Comparison of ENCODE assay signal across 8 mouse cellular contexts in genomic region chr5:124440094-124440701, GRCm38 (mm10). TPM values are rescaled to one million over a fixed set of nuclear protein-coding genes. Genes with fewer than 3 reads are reported as not detected.
DNase-seq lines count a peak whose midpoint lies in the region; ATAC-seq and TF ChIP-seq lines count a peak whose summit lies in the region.

No protein-coding gene starts in this region.

- WGBS in heart, embryonic 12.5 days = under 1% methylated on average over 30 of the region's 30 CpGs
- WGBS in hindbrain, embryonic 15.5 days = under 1% methylated on average over 30 of the region's 30 CpGs
- under 1% methylated on average over 30 of the region's 30 CpGs for WGBS in lung, embryonic 15.5 days
- WGBS in olfactory bulb, adult 2 months = under 1% methylated on average over 30 of the region's 30 CpGs

- TF ChIP-seq POLR2A in olfactory bulb, adult 2 months (IDR thresholded peaks at IDR 0.05; ENCODE audit: insufficient read depth, low read depth, low read length) = no peak

- peak overlapping the region; percentile 90 for H3K27ac ChIP-seq in heart, embryonic 12.5 days (ENCODE audit: poor library complexity, severe bottlenecking)
- H3K27ac ChIP-seq in ES-E14 (ENCODE audit: insufficient read depth, low read depth, low read length, poor library complexity, severe bottlenecking) = peak overlapping the region; percentile 82
- peak overlapping the region; percentile 84 for H3K27ac ChIP-seq in hindbrain, embryonic 15.5 days (replicated peaks)
- peak overlapping the region; percentile 92 for H3K27ac ChIP-seq in lung, embryonic 15.5 days
- H3K27ac ChIP-seq in olfactory bulb, adult 2 months (ENCODE audit: insufficient read depth, low read depth, low read length) = 0 out of 2 replicates have a peak overlapping the region, but pooled peaks have one; percentile 28

- no peaks in the 10 kb centered on the region for H3K27me3 ChIP-seq in heart, embryonic 12.5 days (replicated peaks)
- no peaks in the 10 kb centered on the region for H3K27me3 ChIP-seq in erythroblast, embryonic 14.5 days (ENCODE audit: control insufficient read depth)
- H3K27me3 ChIP-seq in hindbrain, embryonic 15.5 days = no peaks in the 10 kb centered on the region
- H3K27me3 ChIP-seq in lung, embryonic 15.5 days = no peaks in the 10 kb centered on the region

- peak overlapping the region; percentile 85 for H3K4me2 ChIP-seq in heart, embryonic 12.5 days
- H3K4me2 ChIP-seq in hindbrain, embryonic 15.5 days = peak overlapping the region; percentile 100
- peak overlapping the region; percentile 96 for H3K4me2 ChIP-seq in lung, embryonic 15.5 days

- intact Hi-C loops in heart, postnatal 36 days (cut with DNase I) = no loop called here

- peak overlapping the region; percentile 67 for H3K4me3 ChIP-seq in heart, embryonic 12.5 days
- peak overlapping the region; percentile 79 to 98 for H3K4me3 ChIP-seq in ES-E14 (ENCODE audit: insufficient read depth in 1 of 2, low read depth in 1 of 2, low read length in 2 of 2, poor library complexity in 1 of 2, severe bottlenecking in 1 of 2)
- peak overlapping the region; percentile 74 for H3K4me3 ChIP-seq in erythroblast, embryonic 14.5 days (replicated peaks)
- peak overlapping the region; percentile 86 for H3K4me3 ChIP-seq in hindbrain, embryonic 15.5 days
- H3K4me3 ChIP-seq in lung, embryonic 15.5 days = peak overlapping the region; percentile 67
- peak overlapping the region; percentile 95 for H3K4me3 ChIP-seq in olfactory bulb, adult 2 months (ENCODE audit: insufficient read depth, low read depth, low read length)

- ATAC-seq in heart, embryonic 12.5 days (ENCODE audit: insufficient number of reproducible peaks, low FRiP score) = peak; percentile 74
- peak; percentile 76; the same call in 1 of the 2 replicates for ATAC-seq in hindbrain, embryonic 15.5 days (ENCODE audit: low FRiP score, low read depth)
- ATAC-seq in lung, embryonic 15.5 days (ENCODE audit: borderline replicate concordance, extremely low read depth, low FRiP score, low TSS enrichment) = no peak; the same call in 1 of the 2 replicates

- 0 out of 2 replicates have a peak, but pooled peaks have one; percentile 15 for TF ChIP-seq CTCF in olfactory bulb, adult 2 months (IDR thresholded peaks at IDR 0.05; ENCODE audit: insufficient read depth, low read depth, low read length)

- no peaks in the 10 kb centered on the region for H3K36me3 ChIP-seq in heart, embryonic 12.5 days
- no peaks in the 10 kb centered on the region for H3K36me3 ChIP-seq in ES-E14 (ENCODE audit: control insufficient read depth, insufficient read depth, low read length, poor library complexity, severe bottlenecking)
- H3K36me3 ChIP-seq in erythroblast, embryonic 14.5 days (ENCODE audit: control insufficient read depth) = peaks cover 31% of the 10 kb centered on the region
- no peaks in the 10 kb centered on the region for H3K36me3 ChIP-seq in hindbrain, embryonic 15.5 days
- H3K36me3 ChIP-seq in lung, embryonic 15.5 days = no peaks in the 10 kb centered on the region

- no peak for DNase-seq in heart, postnatal 36 days
- no peak for DNase-seq in ES-E14 (ENCODE audit: low read depth, low spot score)
- no peak for DNase-seq in layer of hippocampus, adult 11-12 months (ENCODE audit: low spot score)

- in situ Hi-C loops in ES-E14 (cut with MboI; ENCODE audit: low sequenced_read_pairs in 2 of 2, unreplicated experiment in 2 of 2) = no loop called here

- H3K9me3 ChIP-seq in heart, embryonic 12.5 days (replicated peaks) = no peaks in the 10 kb centered on the region
- no peaks in the 10 kb centered on the region for H3K9me3 ChIP-seq in ES-E14 (ENCODE audit: control insufficient read depth, insufficient read depth, low read depth, low read length)
- 0 out of 2 replicates have a peak, but pooled peaks cover 3% of the 10 kb centered on the region for H3K9me3 ChIP-seq in erythroblast, embryonic 14.5 days (ENCODE audit: control insufficient read depth, low read length)
- no peaks in the 10 kb centered on the region for H3K9me3 ChIP-seq in hindbrain, embryonic 15.5 days
- no peaks in the 10 kb centered on the region for H3K9me3 ChIP-seq in lung, embryonic 15.5 days

- H3K9ac ChIP-seq in heart, embryonic 12.5 days = peak overlapping the region; percentile 78
- peak overlapping the region; percentile 96 for H3K9ac ChIP-seq in ES-E14 (ENCODE audit: insufficient read depth, low read depth, low read length, poor library complexity, severe bottlenecking)
- peak overlapping the region; percentile 65 for H3K9ac ChIP-seq in hindbrain, embryonic 15.5 days
- H3K9ac ChIP-seq in lung, embryonic 15.5 days = peak overlapping the region; percentile 85

- peaks cover 14% of the 10 kb centered on the region for H3K4me1 ChIP-seq in heart, embryonic 12.5 days (replicated peaks)
- peaks cover 0 to 2% of the 10 kb centered on the region in 2 experiments; a peak in 1 of 4 replicates for H3K4me1 ChIP-seq in ES-E14 (ENCODE audit: control insufficient read depth in 2 of 2, insufficient read depth in 2 of 2, low read length in 2 of 2, poor library complexity in 1 of 2)
- peaks cover 55% of the 10 kb centered on the region for H3K4me1 ChIP-seq in erythroblast, embryonic 14.5 days (ENCODE audit: control insufficient read depth)
- peaks cover 20% of the 10 kb centered on the region for H3K4me1 ChIP-seq in hindbrain, embryonic 15.5 days (replicated peaks)
- H3K4me1 ChIP-seq in lung, embryonic 15.5 days = peaks cover 20% of the 10 kb centered on the region
- H3K4me1 ChIP-seq in olfactory bulb, adult 2 months (ENCODE audit: control insufficient read depth, insufficient read depth, low read length) = peaks cover 14% of the 10 kb centered on the region

TF ChIP-seq in ES-E14, 5 proteins besides CTCF, POLR2A, EP300 and RAD21:
- TF ChIP-seq MAFK (IDR thresholded peaks at IDR 0.05; ENCODE audit: insufficient read depth, low read depth, low read length) = 0 out of 2 replicates have a peak, but pooled peaks have one; percentile 3
- TF ChIP-seq HCFC1 (IDR thresholded peaks at IDR 0.05; ENCODE audit: borderline replicate concordance, insufficient read depth, low read length) = no peak

RNA-seq across cellular contexts. Expression of gene Kmt5a, which starts 0.5 kb away (rescaled TPM):
- 81.1 and 85.4 TPM in 2 replicates for polyA plus RNA-seq in heart, embryonic 12.5 days (2016; fragmentation: Nextera tagmentation; extraction: Ambion mirVana)
- total RNA-seq in heart, postnatal 36 days (2021) = 100 to 1,000 TPM; 191 to 237 TPM
- total RNA-seq in ES-E14 (2012; rRNA removed) = 62.6 and 69.8 TPM in 2 replicates
- polyA plus RNA-seq in erythroblast, embryonic 14.5 days (2012) = 34.4 and 36.1 TPM in 2 replicates
- 42.0 and 49.3 TPM in 2 replicates for polyA plus RNA-seq in hindbrain, embryonic 15.5 days (2015; fragmentation: Nextera tagmentation; extraction: Ambion mirVana)
- 59.8 and 61.3 TPM in 2 replicates for polyA plus RNA-seq in lung, embryonic 15.5 days (2015; fragmentation: Nextera tagmentation; extraction: Ambion mirVana)
- 371 TPM in 1 of 2 replicates, not detected in the other for polyA plus RNA-seq in olfactory bulb, adult 2 months (2012; ENCODE audit: insufficient read depth, insufficient read length, low replicate concordance, missing spikeins)

RNA-seq across cellular contexts. Expression of gene Sbno1, which starts 14.4 kb away (rescaled TPM):
- polyA plus RNA-seq in heart, embryonic 12.5 days (2016; fragmentation: Nextera tagmentation; extraction: Ambion mirVana) = 71.8 and 75.3 TPM in 2 replicates
- total RNA-seq in heart, postnatal 36 days (2021) = 10 to 100 TPM; 65.3 to 71.7 TPM
- total RNA-seq in ES-E14 (2012; rRNA removed) = 86.4 and 95.2 TPM in 2 replicates
- 0.28 and 0.32 TPM in 2 replicates for polyA plus RNA-seq in erythroblast, embryonic 14.5 days (2012)
- polyA plus RNA-seq in hindbrain, embryonic 15.5 days (2015; fragmentation: Nextera tagmentation; extraction: Ambion mirVana) = 84.9 and 93.0 TPM in 2 replicates
- polyA plus RNA-seq in lung, embryonic 15.5 days (2015; fragmentation: Nextera tagmentation; extraction: Ambion mirVana) = 74.7 and 80.3 TPM in 2 replicates
- polyA plus RNA-seq in olfactory bulb, adult 2 months (2012; ENCODE audit: insufficient read depth, insufficient read length, low replicate concordance, missing spikeins) = 263 and 488 TPM in 2 replicates

RNA-seq across cellular contexts. Expression of gene Rilpl2, which starts 38.0 kb away (rescaled TPM):
- 13.5 and 13.6 TPM in 2 replicates for polyA plus RNA-seq in heart, embryonic 12.5 days (2016; fragmentation: Nextera tagmentation; extraction: Ambion mirVana)
- 1 to 10 TPM; 7.9 to 9.9 TPM for total RNA-seq in heart, postnatal 36 days (2021)
- total RNA-seq in ES-E14 (2012; rRNA removed) = 7.3 and 8.9 TPM in 2 replicates
- 0.32 and 0.34 TPM in 2 replicates for polyA plus RNA-seq in erythroblast, embryonic 14.5 days (2012)
- polyA plus RNA-seq in hindbrain, embryonic 15.5 days (2015; fragmentation: Nextera tagmentation; extraction: Ambion mirVana) = 28.8 and 29.1 TPM in 2 replicates
- polyA plus RNA-seq in lung, embryonic 15.5 days (2015; fragmentation: Nextera tagmentation; extraction: Ambion mirVana) = 31.4 and 31.7 TPM in 2 replicates
- polyA plus RNA-seq in olfactory bulb, adult 2 months (2012; ENCODE audit: insufficient read depth, insufficient read length, low replicate concordance, missing spikeins) = not detected in 2 replicates

RNA-seq across cellular contexts. Expression of gene Snrnp35, which starts 42.7 kb away (rescaled TPM):
- 23.9 and 24.0 TPM in 2 replicates for polyA plus RNA-seq in heart, embryonic 12.5 days (2016; fragmentation: Nextera tagmentation; extraction: Ambion mirVana)
- total RNA-seq in heart, postnatal 36 days (2021) = 10 to 100 TPM in 1 of 2 experiments, 1 to 10 TPM in 1; 9.7 to 18.2 TPM
- 7.5 and 10.6 TPM in 2 replicates for total RNA-seq in ES-E14 (2012; rRNA removed)
- 2.7 and 3.2 TPM in 2 replicates for polyA plus RNA-seq in erythroblast, embryonic 14.5 days (2012)
- polyA plus RNA-seq in hindbrain, embryonic 15.5 days (2015; fragmentation: Nextera tagmentation; extraction: Ambion mirVana) = 20.3 and 22.1 TPM in 2 replicates
- 25.3 and 26.5 TPM in 2 replicates for polyA plus RNA-seq in lung, embryonic 15.5 days (2015; fragmentation: Nextera tagmentation; extraction: Ambion mirVana)
- polyA plus RNA-seq in olfactory bulb, adult 2 months (2012; ENCODE audit: insufficient read depth, insufficient read length, low replicate concordance, missing spikeins) = not detected in 2 replicates

Comparison
In these comparisons a context has a peak if more than half of its experiments do, and no peak if none do; other contexts are left out.
1. H3K27ac ChIP-seq: peak in every context shown above with its lines; median percentile 92 in lung, embryonic 15.5 days; 90 in heart, embryonic 12.5 days; 84 in hindbrain, embryonic 15.5 days; 82 in ES-E14; 28 in olfactory bulb, adult 2 months.
2. RNA of gene Sbno1, which starts 14.4 kb away (polyA plus RNA-seq): 263 to 488 TPM in olfactory bulb, adult 2 months, 84.9 to 93.0 TPM in hindbrain, embryonic 15.5 days, 74.7 to 80.3 TPM in lung, embryonic 15.5 days and 71.8 to 75.3 TPM in heart, embryonic 12.5 days; 0.28 to 0.32 TPM in erythroblast, embryonic 14.5 days; every median in the first group is over 10 times any median in the second.
3. RNA of gene Rilpl2, which starts 38.0 kb away (polyA plus RNA-seq): 31.4 to 31.7 TPM in lung, embryonic 15.5 days, 28.8 to 29.1 TPM in hindbrain, embryonic 15.5 days and 13.5 to 13.6 TPM in heart, embryonic 12.5 days; 0.32 to 0.34 TPM in erythroblast, embryonic 14.5 days and not detected in olfactory bulb, adult 2 months; every median in the first group is over 10 times any median in the second.
4. Peak in every context shown above with its lines, with median percentiles within 50 percentile points of each other: H3K4me2 ChIP-seq, H3K4me3 ChIP-seq and H3K9ac ChIP-seq.